Mouse (Mus musculus) Muller cell, postnatal 12 days (primary cell): ENCODE results near the gene Etnppl.

ENCODE experiments used
- DNase-seq: peaks from one replicate; pipeline ENCODE4 v3.0.0-alpha.2; 2015; ENCODE audit errors: inconsistent ontology term

Gene Etnppl

DNA sequence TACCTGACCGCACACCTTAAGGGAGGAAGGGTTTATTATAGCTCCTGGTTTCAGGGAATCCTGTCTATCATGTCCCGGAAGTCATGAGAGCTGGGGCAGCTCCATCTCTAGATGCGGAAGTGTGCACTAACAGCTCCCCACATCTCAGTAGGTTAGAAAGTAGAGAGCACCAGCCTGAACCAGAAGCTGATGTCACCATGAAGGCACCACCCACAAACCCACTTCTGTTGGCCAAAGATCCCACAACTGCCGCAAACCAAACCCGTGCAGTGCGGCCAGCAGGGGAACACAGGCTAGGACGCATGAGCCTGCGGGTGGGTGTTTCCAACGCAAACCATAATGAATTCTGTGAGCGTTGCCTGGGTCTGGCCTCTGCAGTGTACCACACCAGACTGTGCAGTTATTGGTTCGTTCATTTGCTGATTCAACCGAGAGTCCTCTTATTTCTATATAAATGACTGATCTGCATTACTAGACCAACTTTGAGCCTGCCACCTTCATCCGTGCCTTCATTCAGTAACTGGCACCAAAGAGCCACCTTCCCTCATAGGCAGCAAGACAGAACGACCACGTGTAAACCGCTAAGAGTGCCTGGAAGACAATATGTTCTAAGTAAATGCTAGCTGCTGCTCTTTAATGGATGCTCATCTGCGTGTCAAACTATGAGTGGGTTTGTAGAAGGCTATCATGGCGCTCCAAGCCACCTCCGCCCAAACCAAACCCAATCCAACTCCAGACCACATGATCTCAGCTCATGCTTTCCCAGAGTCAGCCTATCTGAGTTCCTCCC lies 60.6 kb downstream of the Etnppl start:
- DNase-seq, result no peak

- DNase-seq, result no peak
Measured at GRCm38 (mm10) chr3:130681226-130681625, 64.0 kb downstream of the Etnppl start.

GRCm38 (mm10) chr3:130682183-130682582 lies 64.9 kb downstream of the Etnppl start:
- no peak for DNase-seq

GRCm38 (mm10) chr3:130683836-130684235 lies 66.6 kb downstream of the Etnppl start:
- no peak for DNase-seq

GRCm38 (mm10) chr3:130684276-130685013 lies 67.2 kb downstream of the Etnppl start:
- peak; percentile 56 for DNase-seq

DNA sequence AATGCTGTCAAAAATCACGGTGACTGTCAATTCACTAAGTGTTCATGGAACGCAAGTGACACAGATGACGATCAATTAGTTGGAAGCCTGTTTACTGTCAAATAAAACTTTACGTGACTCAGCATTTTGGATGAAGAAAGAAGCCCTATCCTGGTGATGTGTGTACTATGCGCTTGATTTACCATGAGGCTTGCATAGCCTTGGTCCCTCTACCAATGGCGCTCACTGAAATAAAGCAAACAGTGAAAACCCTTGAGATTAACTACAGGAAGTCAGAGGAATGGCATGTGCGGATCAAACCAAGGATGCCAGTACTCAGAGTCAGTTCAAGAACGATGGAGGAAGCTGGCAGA lies 67.7 kb downstream of the Etnppl start:
- DNase-seq, result peak; percentile 81

DNA sequence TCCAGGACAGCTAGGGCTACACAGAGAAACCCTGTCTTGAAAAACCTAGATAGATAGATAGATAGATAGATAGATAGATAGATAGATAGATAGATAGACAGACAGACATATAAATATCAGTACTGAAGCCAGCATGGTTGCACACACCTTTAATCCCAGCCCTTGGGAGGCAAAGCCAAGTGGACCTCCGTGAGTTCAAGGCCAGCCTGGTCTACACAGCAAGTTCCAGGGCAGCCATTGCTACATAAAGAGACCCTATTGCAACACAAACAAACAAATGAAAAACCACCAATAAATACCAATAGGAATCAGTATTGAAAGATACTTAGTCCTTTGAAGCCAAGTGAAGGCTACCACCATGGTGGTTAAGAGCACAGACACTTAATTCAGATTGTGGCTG lies 69.8 kb downstream of the Etnppl start:
- no peak for DNase-seq
